Mouse (Mus musculus): ENCODE measurements around the gene Tmem176a.

The Tmem176a gene

GRCm38 (mm10) chr6:48894938-48895818 is 54.5 kb downstream of the Tmem176a start:
- no peak for DNase-seq (ENCODE audit: low spot score)

DNA sequence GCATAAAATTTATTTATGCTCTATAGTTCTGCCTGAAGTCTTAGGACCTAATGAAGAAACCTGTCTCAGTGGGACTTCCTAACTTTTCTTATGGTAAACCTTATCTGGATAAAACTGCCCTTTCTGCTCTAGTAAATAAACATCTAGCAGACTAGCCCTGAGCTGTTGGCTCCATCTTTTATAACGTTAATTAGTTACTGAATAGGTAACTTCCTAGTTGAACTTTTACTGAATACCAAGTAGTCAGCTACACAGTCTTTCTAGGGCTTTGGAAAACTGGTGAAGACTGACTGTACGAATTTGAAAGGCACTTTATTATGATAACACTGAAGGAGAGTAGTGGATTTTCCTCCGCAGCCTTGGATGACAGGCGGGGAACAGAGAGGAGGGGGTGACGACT is 55.2 kb downstream of the Tmem176a start:
- DNase-seq (ENCODE audit: low spot score), result no peak
